Mouse (Mus musculus): Measurements from ENCODE around the gene Plcd3.
A peak's percentile ranks its signal among the peaks of the same experiment; 100 is the strongest.

Plcd3 gene

GRCm38 (mm10) chr11:103101481-103101865 lies at the start of gene Plcd3, which contains the start of gene Acbd4:
Gene Plcd3, minus strand, starts transcription at chr11:103101658.
Gene Acbd4, plus strand, starts transcription at chr11:103101682.
- peak; percentile 47 to 63 for DNase-seq (ENCODE audit: low spot score in 2 of 2)

- no peak for DNase-seq (ENCODE audit: low spot score in 2 of 2)
Observed at GRCm38 (mm10) chr11:103149771-103150170, 48.3 kb upstream of the Plcd3 start.

- DNase-seq (ENCODE audit: low spot score in 2 of 2): no peak
Observed at GRCm38 (mm10) chr11:103147766-103148165, 46.3 kb upstream of the Plcd3 start.

- no peak for DNase-seq (ENCODE audit: low spot score in 2 of 2)
Observed at GRCm38 (mm10) chr11:103146386-103146785, 44.9 kb upstream of the Plcd3 start.

GRCm38 (mm10) chr11:103144309-103145285 lies 43.1 kb upstream of the Plcd3 start:
- DNase-seq (ENCODE audit: low spot score in 2 of 2): no peak

GRCm38 (mm10) chr11:103142441-103143182 lies 41.2 kb upstream of the Plcd3 start:
- DNase-seq (ENCODE audit: low spot score in 2 of 2): peak; percentile 82 to 92

GRCm38 (mm10) chr11:103141944-103142255 lies 40.4 kb upstream of the Plcd3 start:
- no peak for DNase-seq (ENCODE audit: low spot score in 2 of 2)

GRCm38 (mm10) chr11:103141101-103141943 lies 39.9 kb upstream of the Plcd3 start:
- DNase-seq (ENCODE audit: low spot score in 2 of 2): no peak

GRCm38 (mm10) chr11:103140763-103141100 lies 39.3 kb upstream of the Plcd3 start:
- DNase-seq (ENCODE audit: low spot score in 2 of 2): no peak

- DNase-seq (ENCODE audit: low spot score in 2 of 2): no peak
Observed at GRCm38 (mm10) chr11:103139951-103140762, 38.7 kb upstream of the Plcd3 start.

- DNase-seq (ENCODE audit: low spot score in 2 of 2): no peak
Observed at GRCm38 (mm10) chr11:103136039-103136577, 34.6 kb upstream of the Plcd3 start.

- DNase-seq (ENCODE audit: low spot score in 2 of 2): no peak
Observed at GRCm38 (mm10) chr11:103134221-103134620, 32.8 kb upstream of the Plcd3 start.

GRCm38 (mm10) chr11:103133456-103134185 lies 32.2 kb upstream of the Plcd3 start:
- DNase-seq (ENCODE audit: low spot score in 2 of 2): no peak

GRCm38 (mm10) chr11:103132576-103133455 lies 31.4 kb upstream of the Plcd3 start:
- peak; percentile 100 for DNase-seq (ENCODE audit: low spot score in 2 of 2)

GRCm38 (mm10) chr11:103131701-103132575 lies 30.5 kb upstream of the Plcd3 start, which contains the start of gene Hexim2:
Gene Hexim2, plus strand, starts transcription at chr11:103132429.
- DNase-seq (ENCODE audit: low spot score in 2 of 2): peak in 1 of 2 experiments; percentile 73

GRCm38 (mm10) chr11:103120315-103120714 lies 18.9 kb upstream of the Plcd3 start:
- DNase-seq (ENCODE audit: low spot score in 2 of 2): no peak

- no peak for DNase-seq (ENCODE audit: low spot score in 2 of 2)
Observed at GRCm38 (mm10) chr11:103119609-103120008, 18.2 kb upstream of the Plcd3 start.

GRCm38 (mm10) chr11:103118866-103119265 lies 17.4 kb upstream of the Plcd3 start:
- no peak for DNase-seq (ENCODE audit: low spot score in 2 of 2)
